9 mouse cellular contexts compared by ENCODE assay signal in genomic region chr6:9234802-9235201, GRCm38 (mm10).
DNase-seq lines count a peak whose midpoint lies in the region; ATAC-seq lines count a peak whose summit lies in the region.
"Had no signal": no experiment of that assay in that cellular context is flagged by ENCODE, and none has a peak within 500 bp of the region (broad histone marks: within the 10 kb centered on the region; RNA-seq: fewer than 3 reads in every experiment).

No protein-coding gene starts in this region.

- no peak overlapping the region for H3K4me3 ChIP-seq in kidney, embryonic 15.5 days (replicated peaks)
- H3K4me3 ChIP-seq in embryonic facial prominence, embryonic 10.5 days, result no peak overlapping the region
- H3K4me3 ChIP-seq: lung, embryonic 15.5 days had no signal

- H3K36me3 ChIP-seq in kidney, embryonic 15.5 days, result no peaks in the 10 kb centered on the region
- H3K36me3 ChIP-seq in embryonic facial prominence, embryonic 10.5 days (replicated peaks), result no peaks in the 10 kb centered on the region
- H3K36me3 ChIP-seq: lung, embryonic 15.5 days had no signal

- ATAC-seq in kidney, embryonic 15.5 days (replicated peaks; ENCODE audit: low FRiP score), result no peak
- no peak for ATAC-seq in megakaryocyte progenitor cell, adult 5-6 weeks (replicated peaks; ENCODE audit: poor library complexity)

- H3K27ac ChIP-seq in kidney, embryonic 15.5 days, result no peak overlapping the region
- no peak overlapping the region for H3K27ac ChIP-seq in embryonic facial prominence, embryonic 10.5 days (replicated peaks)
- H3K27ac ChIP-seq: lung, embryonic 15.5 days had no signal

- no peaks in the 10 kb centered on the region for H3K9me3 ChIP-seq in kidney, embryonic 15.5 days (replicated peaks)
- H3K9me3 ChIP-seq in embryonic facial prominence, embryonic 10.5 days, result no peaks in the 10 kb centered on the region
- H3K9me3 ChIP-seq: lung, embryonic 15.5 days had no signal

- no peak overlapping the region for H3K4me2 ChIP-seq in kidney, embryonic 15.5 days
- H3K4me2 ChIP-seq: lung, embryonic 15.5 days had no signal

- peak; percentile 3 to 38 for DNase-seq in kidney, adult 8-10 months
- DNase-seq in A20 (ENCODE audit: low read depth, low spot score) (peak; percentile 44), NIH3T3 (ENCODE audit: low read depth) (peak; percentile 56)
- peak; percentile 33 for DNase-seq in embryonic facial prominence, embryonic 10.5 days (ENCODE audit: low spot score)
- DNase-seq in thymus, postnatal 14 days, result no peak
- no peak for DNase-seq in thymus, postnatal 36 days

- no peaks in the 10 kb centered on the region for H3K4me1 ChIP-seq in kidney, embryonic 15.5 days
- H3K4me1 ChIP-seq in embryonic facial prominence, embryonic 10.5 days, result no peaks in the 10 kb centered on the region
- H3K4me1 ChIP-seq: lung, embryonic 15.5 days had no signal

- no peak overlapping the region for H3K9ac ChIP-seq in kidney, embryonic 15.5 days
- H3K9ac ChIP-seq: lung, embryonic 15.5 days had no signal

- no peaks in the 10 kb centered on the region for H3K27me3 ChIP-seq in kidney, embryonic 15.5 days
- no peaks in the 10 kb centered on the region for H3K27me3 ChIP-seq in embryonic facial prominence, embryonic 10.5 days (replicated peaks; ENCODE audit: low read depth, poor library complexity, severe bottlenecking)
- H3K27me3 ChIP-seq: lung, embryonic 15.5 days had no signal

Comparison
In these comparisons a context has a peak if more than half of its experiments do, and no peak if none do; other contexts are left out.
1. DNase-seq: peak in kidney, adult 8-10 months (2 of 2), A20 (single experiment), NIH3T3 (single experiment) and embryonic facial prominence, embryonic 10.5 days (single experiment); none in thymus, postnatal 14 days (single experiment) and thymus, postnatal 36 days (0 of 2).